In genomic region chr2:21029391-21030010, GRCm38 (mm10) we compare ENCODE assay signal across 19 mouse cellular contexts.
A peak's percentile ranks its signal among the peaks of the same experiment; 100 is the strongest.
DNase-seq lines count a peak whose midpoint lies in the region; ATAC-seq and TF ChIP-seq lines count a peak whose summit lies in the region.
"Had no signal": no experiment of that assay in that cellular context is flagged by ENCODE, and none has a peak within 500 bp of the region (broad histone marks: within the 10 kb centered on the region; RNA-seq: fewer than 3 reads in every experiment).

No protein-coding gene starts in this region.

- H3K36me3 ChIP-seq in heart, embryonic 12.5 days, result no peaks in the 10 kb centered on the region
- no peaks in the 10 kb centered on the region for H3K36me3 ChIP-seq in lung, postnatal 0 days (ENCODE audit: insufficient read depth, low read length)
- H3K36me3 ChIP-seq: heart, embryonic 13.5 days had no signal

- TF ChIP-seq EP300 in lung, postnatal 0 days (IDR thresholded peaks at IDR 0.05), result peak; percentile 60

- TF ChIP-seq CTCF in lung, postnatal 0 days (IDR thresholded peaks at IDR 0.05), result no peak

- H3K27me3 ChIP-seq in heart, embryonic 12.5 days (replicated peaks), result no peaks in the 10 kb centered on the region
- no peaks in the 10 kb centered on the region for H3K27me3 ChIP-seq in lung, postnatal 0 days (replicated peaks; ENCODE audit: insufficient read depth, low read length)
- H3K27me3 ChIP-seq: heart, embryonic 13.5 days had no signal

- no peaks in the 10 kb centered on the region for H3K9me3 ChIP-seq in heart, embryonic 12.5 days (replicated peaks)
- H3K9me3 ChIP-seq in lung, postnatal 0 days (ENCODE audit: low read length), result no peaks in the 10 kb centered on the region
- H3K9me3 ChIP-seq: heart, embryonic 13.5 days had no signal

- DNase-seq in adrenal gland, adult 2 months, result peak; percentile 20
- no peak for DNase-seq in adrenal gland, adult 8-10 months
- DNase-seq in heart, adult 11 months, result peak; percentile 94
- DNase-seq in lung, postnatal 0 days (ENCODE audit: low spot score), result peak; percentile 65
- DNase-seq in lung, postnatal 25 days (ENCODE audit: low spot score), result no peak
- DNase-seq in skeletal muscle tissue, adult 2 months (ENCODE audit: low read depth, low spot score), result peak; percentile 50
- DNase-seq in right cerebral cortex, postnatal 36 days (ENCODE audit: low spot score in 2 of 2), result no peak
- DNase-seq: cerebellum, postnatal 14 days; kidney, adult 11 months; kidney, postnatal 10 days; liver; liver, postnatal 0 days; thymus, adult 18-20 months had no signal

- peaks cover 15% of the 10 kb centered on the region; the same call in 1 of the 2 replicates for H3K4me1 ChIP-seq in heart, embryonic 12.5 days (replicated peaks)
- no peaks in the 10 kb centered on the region; the same call in 1 of the 2 replicates for H3K4me1 ChIP-seq in lung, postnatal 0 days (ENCODE audit: insufficient read depth, low read depth, low read length)

- no peak overlapping the region for H3K4me3 ChIP-seq in heart, embryonic 12.5 days
- H3K4me3 ChIP-seq in lung, postnatal 0 days (ENCODE audit: low read depth, low read length), result no peak overlapping the region
- H3K4me3 ChIP-seq: erythroblast, embryonic 14.5 days; heart, embryonic 13.5 days had no signal

- no peak overlapping the region for H3K27ac ChIP-seq in heart, embryonic 12.5 days (ENCODE audit: poor library complexity, severe bottlenecking)
- no peak overlapping the region for H3K27ac ChIP-seq in lung, postnatal 0 days (ENCODE audit: low read length)
- H3K27ac ChIP-seq: heart, embryonic 13.5 days; macrophage had no signal

- no peak overlapping the region for H3K9ac ChIP-seq in heart, embryonic 12.5 days
- H3K9ac ChIP-seq in lung, postnatal 0 days (replicated peaks; ENCODE audit: low read depth), result no peak overlapping the region
- H3K9ac ChIP-seq: heart, embryonic 13.5 days; liver, postnatal 0 days had no signal

- 77% methylated on average over 5 of the region's 5 CpGs for WGBS in heart, embryonic 12.5 days
- 61% methylated on average over 5 of the region's 5 CpGs for WGBS in lung, postnatal 0 days

- no peak overlapping the region for H3K4me2 ChIP-seq in heart, embryonic 12.5 days
- no peak overlapping the region for H3K4me2 ChIP-seq in lung, postnatal 0 days (replicated peaks; ENCODE audit: low read depth, low read length)
- H3K4me2 ChIP-seq: heart, embryonic 13.5 days; midbrain, embryonic 11.5 days had no signal

- ATAC-seq in heart, embryonic 12.5 days (ENCODE audit: insufficient number of reproducible peaks, low FRiP score), result no peak
- peak; percentile 67 for ATAC-seq in lung, postnatal 0 days
- ATAC-seq: activated CD4-positive, CD25-positive, alpha-beta regulatory T cell, adult 4 months; liver, postnatal 0 days had no signal

Comparison
In these comparisons a context has a peak if more than half of its experiments do, and no peak if none do; other contexts are left out.
1. DNase-seq: peak in adrenal gland, adult 2 months (single experiment), heart, adult 11 months (single experiment), lung, postnatal 0 days (single experiment) and skeletal muscle tissue, adult 2 months (single experiment); none in adrenal gland, adult 8-10 months (single experiment), lung, postnatal 25 days (single experiment) and right cerebral cortex, postnatal 36 days (0 of 2).